Mouse (Mus musculus) lung, postnatal 36 days (tissue): ENCODE data around the gene Synj1.

Experiments used
- DNase-seq: peaks from one replicate; pipeline ENCODE4 v3.0.0; 2022; ENCODE audit warnings: mixed read lengths

Synj1 gene

GRCm38 (mm10) chr16:90934687-90935328 lies 76.3 kb downstream of the Synj1 start, which contains the start of gene Cfap298:
Gene Cfap298, minus strand, starts transcription at chr16:90935114.
- DNase-seq, result peak; percentile 94

GRCm38 (mm10) chr16:90934193-90934686 lies 76.9 kb downstream of the Synj1 start:
- DNase-seq, result peak; percentile 65

- DNase-seq, result peak; percentile 38
Measured at GRCm38 (mm10) chr16:90933534-90934176, 77.5 kb downstream of the Synj1 start.

- peak; percentile 30 for DNase-seq
Measured at GRCm38 (mm10) chr16:90927446-90927845, 83.7 kb downstream of the Synj1 start.

GRCm38 (mm10) chr16:90925461-90925860 lies 85.6 kb downstream of the Synj1 start:
- DNase-seq, result peak; percentile 85

GRCm38 (mm10) chr16:90924606-90925370 lies 86.3 kb downstream of the Synj1 start:
- DNase-seq, result peak; percentile 58

- DNase-seq, result peak; percentile 28
Measured at GRCm38 (mm10) chr16:90921471-90922159, 89.5 kb downstream of the Synj1 start.

GRCm38 (mm10) chr16:90917156-90917555 lies 94.0 kb downstream of the Synj1 start:
- no peak for DNase-seq

GRCm38 (mm10) chr16:90916040-90916481 lies 95.0 kb downstream of the Synj1 start:
- peak; percentile 33 for DNase-seq

GRCm38 (mm10) chr16:90911766-90912165 lies 99.3 kb downstream of the Synj1 start:
- DNase-seq, result peak; percentile 50

- DNase-seq, result no peak
Measured at GRCm38 (mm10) chr16:90910855-90911533, 100.1 kb downstream of the Synj1 start.

GRCm38 (mm10) chr16:90907250-90907649 lies 103.9 kb downstream of the Synj1 start:
- DNase-seq, result no peak

GRCm38 (mm10) chr16:90903300-90903699 lies 107.8 kb downstream of the Synj1 start:
- DNase-seq, result no peak

GRCm38 (mm10) chr16:90901364-90901763 lies 109.7 kb downstream of the Synj1 start:
- peak; percentile 26 for DNase-seq

GRCm38 (mm10) chr16:90899498-90899897 lies 111.6 kb downstream of the Synj1 start:
- no peak for DNase-seq

- peak; percentile 42 for DNase-seq
Measured at GRCm38 (mm10) chr16:90897651-90898050, 113.5 kb downstream of the Synj1 start.

- DNase-seq, result no peak
Measured at GRCm38 (mm10) chr16:90893792-90894191, 117.3 kb downstream of the Synj1 start.

- no peak for DNase-seq
Measured at GRCm38 (mm10) chr16:90893019-90893418, 118.1 kb downstream of the Synj1 start.

- DNase-seq, result no peak
Measured at GRCm38 (mm10) chr16:90892081-90892480, 119.0 kb downstream of the Synj1 start.

- peak; percentile 32 for DNase-seq
Measured at GRCm38 (mm10) chr16:90891601-90892000, 119.5 kb downstream of the Synj1 start.

GRCm38 (mm10) chr16:90890683-90891082 lies 120.4 kb downstream of the Synj1 start:
- DNase-seq, result no peak
